Mouse (Mus musculus) T-helper 1 cell (primary cell): ENCODE measurements at regions not wholly inside any gene's neighbourhood (a gene's known extent, or its start where the extent isn't known, plus 50 kb on each side); places are given as distances from the start of the nearest gene placed in this dataset.

ENCODE experiments used
- in situ Hi-C: fragments of 300-600 bp; cut with MboI, MseI; formaldehyde crosslinking; loops from one replicate; pipeline ENCODE4 v1.15.1; 2025; ENCODE audit warnings: high pct_unique_total_duplicates

DNA sequence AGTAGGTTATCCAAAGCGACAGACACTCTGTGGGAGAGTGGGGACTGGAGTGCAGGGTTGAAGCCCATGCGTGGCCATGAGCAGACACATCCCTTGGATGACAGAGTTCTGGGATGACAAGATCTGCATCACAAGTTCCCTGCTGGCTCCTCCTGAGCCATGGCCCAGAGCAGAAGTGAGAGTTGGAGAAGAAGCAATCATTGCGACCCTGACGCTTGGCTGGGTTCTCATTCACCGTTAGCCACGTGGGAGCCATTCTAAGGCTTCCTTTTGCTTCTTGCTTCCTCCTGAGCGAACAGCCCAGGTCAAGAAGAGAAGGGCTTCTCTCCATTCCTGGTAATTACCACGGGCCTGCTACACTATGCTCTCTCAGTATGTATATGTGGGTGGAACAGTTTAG lies 244.6 kb downstream of the Foxo1 start:
- in situ Hi-C loops = no loop called here

DNA sequence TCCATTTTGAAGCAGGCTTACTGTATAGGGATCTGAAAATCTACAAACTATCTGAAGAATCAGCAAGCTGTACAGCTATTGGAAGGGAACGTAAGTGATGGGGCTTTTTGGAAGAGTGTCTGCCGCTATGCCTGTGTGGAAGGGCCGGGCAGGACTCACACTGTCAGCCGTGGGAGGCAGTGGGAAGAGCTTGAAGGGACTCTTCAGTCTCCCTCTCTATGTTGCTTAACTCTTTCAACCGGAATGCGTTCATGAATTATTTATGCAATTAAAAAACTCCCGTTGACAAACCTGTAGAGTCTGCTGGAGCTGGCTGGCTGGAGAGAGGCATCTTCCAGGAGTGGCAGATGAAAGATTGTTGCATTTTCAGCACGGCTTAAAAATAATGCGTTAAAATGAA lies 243.4 kb downstream of the Foxo1 start:
- in situ Hi-C loops = no loop called here

DNA sequence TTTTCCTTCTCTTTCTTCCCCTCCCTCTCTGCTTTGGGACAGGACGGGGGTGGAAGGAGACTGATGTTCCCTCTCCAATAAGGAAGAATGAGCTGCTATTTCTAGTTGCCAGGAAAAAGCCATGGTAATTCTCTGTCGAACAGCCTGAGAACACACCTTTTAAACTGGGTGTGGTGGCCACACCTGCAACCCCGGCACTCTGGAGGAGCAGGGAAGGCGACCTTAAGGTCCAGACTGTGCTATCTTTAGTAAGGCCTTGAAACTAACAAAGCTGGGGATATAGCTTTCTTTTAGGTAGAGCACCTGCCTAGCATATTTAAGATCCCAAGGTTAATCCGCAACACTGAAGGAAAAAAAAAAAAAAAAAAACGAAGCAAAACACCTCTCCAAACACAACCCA lies 242.7 kb downstream of the Foxo1 start:
- in situ Hi-C loops = no loop called here

DNA sequence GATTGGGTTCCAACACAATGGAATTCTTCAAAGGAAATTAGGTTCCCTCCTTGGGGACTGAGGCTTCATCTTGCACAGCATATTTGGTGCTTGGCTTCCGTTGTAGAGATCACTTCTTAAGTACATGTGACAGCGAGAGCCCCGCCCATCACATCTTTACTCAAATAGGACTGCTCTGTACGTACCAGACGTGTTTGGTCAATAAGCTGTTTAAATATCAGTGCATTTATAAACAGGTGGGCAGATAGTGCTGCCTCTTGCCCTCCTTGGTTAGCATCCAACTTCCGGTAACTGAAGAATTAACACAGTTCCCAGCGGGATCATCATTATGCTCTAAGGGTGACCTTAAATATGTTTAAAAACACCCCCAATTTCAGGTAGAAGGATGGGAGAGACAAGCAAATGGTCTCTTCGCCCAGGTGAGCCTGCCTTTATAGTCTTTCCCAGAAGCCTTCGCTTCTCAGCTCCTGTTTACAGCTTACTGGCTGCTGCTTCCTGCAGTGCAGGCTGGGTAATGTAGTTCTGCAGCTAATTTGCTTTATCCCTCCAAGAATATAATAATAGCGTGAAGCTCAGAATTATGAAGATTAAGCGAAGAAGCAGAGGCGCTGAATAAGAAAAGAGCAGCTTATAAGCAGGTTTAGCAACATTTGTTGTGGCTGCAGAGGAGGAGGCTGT lies 242.1 kb downstream of the Foxo1 start:
- in situ Hi-C loops = no loop called here

DNA sequence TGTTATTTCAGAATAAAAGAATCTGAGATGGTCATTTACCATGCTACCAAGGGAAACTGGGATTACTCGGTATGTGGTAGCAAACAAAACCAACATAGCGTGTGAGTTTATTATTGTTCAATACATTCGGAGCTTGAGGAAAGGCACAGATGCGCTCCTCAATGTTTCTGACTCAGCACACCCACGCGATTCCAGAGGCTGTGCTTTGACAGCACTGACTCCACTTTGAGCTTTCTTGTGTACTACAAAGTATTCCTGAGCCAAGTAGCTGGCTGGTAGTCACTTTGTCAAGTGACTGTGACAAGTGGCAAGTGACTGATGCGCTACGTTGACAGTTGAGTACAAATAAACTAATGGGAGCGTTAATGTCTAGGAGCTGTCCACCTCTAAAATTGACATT lies 235.8 kb downstream of the Foxo1 start:
- in situ Hi-C loops = no loop called here

DNA sequence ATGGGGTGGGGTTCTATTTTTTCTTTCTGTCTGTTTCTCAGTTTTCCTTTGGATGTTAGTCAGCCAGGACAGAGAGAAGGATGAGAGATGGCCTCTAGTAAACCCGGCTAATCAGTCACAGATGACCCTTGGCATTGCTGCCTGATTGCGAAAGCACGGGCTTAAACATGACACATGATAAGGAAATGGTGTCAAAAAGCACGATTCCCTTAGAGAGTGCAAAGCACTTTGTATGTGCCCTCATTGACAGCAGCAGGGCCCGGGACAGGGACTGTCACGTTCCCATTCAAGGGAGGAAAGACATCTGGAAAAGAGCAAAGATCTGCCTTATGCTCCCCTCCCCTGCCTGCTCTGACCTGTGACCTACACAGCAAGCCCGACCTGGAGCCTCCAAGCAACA lies 234.1 kb downstream of the Foxo1 start:
- in situ Hi-C loops = no loop called here

DNA sequence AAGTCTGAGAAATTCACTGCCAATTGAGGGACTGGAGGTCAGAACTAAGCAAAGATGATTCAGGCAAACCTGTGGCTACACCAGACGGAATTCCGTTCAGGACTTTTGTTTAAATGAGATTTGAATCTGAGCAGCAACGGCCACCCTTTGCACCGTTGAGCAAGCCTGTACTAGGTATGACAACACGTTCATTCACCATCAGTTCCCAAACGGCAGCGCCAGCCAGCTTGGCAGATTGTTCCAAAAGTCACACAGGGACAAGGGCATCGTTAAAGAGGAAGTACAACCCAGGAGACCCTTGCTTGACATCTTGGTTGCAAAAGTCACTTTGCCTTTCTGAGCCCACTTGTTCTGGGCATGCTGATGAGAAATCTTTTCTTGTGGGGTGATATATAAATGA lies 233.5 kb downstream of the Foxo1 start:
- in situ Hi-C loops = no loop called here

DNA sequence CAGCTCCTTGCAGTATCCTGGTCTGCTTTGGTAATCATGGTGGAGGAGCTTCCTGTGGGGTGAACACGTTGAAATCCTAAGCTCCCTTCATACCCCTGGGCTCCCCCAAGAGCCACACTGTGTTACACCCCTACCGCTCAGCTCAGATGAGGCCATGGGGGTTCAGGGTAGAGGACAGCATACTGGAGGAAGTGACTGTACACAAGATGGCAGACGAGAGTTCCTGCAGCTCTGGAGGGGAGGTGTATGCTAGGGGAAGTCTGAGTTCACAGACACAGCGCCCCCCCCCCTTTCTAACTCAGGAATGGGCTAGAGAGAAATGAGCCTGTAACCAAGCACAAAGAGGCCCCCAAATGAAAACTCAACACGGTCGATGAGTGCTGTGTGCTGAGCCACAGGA lies 231.9 kb downstream of the Foxo1 start:
- in situ Hi-C loops = no loop called here

DNA sequence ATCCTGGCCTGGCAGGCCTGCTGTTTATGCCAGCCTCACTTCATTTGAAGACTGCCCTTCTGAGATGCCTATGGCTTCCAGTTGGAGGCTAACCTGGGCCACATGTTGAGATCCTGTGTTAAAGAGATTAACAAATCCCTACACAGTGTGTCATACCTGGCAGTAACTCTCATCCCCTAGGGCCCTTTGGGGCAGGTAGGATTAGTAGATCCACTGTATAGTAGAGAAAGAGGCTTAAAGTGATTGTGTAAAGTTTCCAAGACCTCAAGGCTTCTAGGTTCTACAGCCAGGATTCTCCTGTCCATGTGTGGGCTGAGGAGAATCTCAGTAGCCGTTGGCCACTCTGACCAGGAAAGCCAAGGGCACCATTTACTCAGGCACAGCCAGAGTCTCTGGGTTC lies 231.4 kb downstream of the Foxo1 start:
- in situ Hi-C loops = no loop called here

DNA sequence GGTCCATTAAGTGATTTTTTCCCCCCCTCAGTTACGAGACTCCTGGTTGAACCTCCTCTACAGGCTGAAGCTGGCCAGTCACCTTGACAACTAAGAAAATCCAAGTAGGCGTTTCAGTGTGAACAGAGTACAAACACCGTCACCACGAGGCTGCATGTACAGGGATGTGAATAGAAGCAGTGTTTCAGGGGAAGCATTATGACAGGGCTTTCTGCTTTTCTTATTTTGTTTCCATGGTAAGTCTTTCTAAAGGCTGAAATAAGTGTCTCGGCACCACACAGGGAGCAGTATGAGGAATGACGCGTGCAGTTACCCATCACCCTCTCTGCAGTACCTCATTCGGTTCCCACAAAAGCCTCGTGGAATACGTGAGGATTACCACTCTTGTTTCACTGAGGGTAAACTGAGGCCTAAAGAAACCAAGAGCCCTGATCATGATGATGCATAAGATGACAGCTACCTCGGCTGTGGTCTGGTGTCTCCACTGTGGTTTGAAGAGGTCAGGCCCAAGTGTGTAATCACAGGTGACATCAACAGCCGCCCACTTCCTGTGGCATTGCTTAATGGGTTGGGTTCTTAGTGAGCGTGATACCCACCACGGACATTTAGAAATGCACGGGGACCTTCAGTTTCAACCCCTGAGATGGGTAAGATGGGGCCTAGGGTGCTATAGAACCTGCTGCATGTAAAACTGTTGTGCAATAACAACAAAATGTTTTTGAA lies 230.5 kb downstream of the Foxo1 start:
- in situ Hi-C loops = no loop called here

DNA sequence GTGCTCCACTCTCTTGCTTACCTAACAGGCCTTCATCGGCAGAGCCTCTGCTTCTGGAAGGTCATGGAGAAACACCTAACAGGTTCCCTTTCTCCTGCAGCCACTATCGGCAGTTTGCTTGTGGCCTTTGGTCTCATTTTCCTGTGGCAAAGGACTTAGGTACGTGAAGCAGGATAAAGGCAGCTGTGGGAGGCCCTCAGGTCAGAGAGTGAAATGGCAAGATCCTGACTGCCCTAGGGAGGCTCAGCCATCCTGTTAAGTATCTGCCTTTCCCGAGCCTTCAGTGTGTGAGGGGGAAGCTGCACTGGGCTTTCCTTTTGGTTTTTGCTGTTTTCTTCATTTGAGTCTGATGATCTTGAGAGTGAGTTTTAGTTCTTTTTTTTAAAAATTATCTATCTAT lies 228.8 kb downstream of the Foxo1 start:
- in situ Hi-C loops = no loop called here

DNA sequence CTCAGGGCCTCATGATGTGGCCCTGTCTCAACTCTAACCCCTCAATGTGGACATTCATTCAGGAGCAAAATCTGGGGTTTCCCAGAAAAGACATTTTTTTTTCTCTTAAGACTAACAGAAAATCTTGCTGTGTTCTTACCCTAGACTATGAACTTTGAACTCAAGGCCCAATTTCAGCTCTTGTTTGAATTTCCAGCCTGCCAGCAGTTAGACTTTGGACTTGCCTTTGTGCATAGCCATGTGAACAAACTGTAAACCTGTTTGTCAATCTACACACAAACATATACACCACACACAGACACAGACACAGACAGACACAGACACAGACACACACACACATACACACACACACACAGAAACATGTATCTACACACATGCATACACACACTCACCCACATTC lies 227.3 kb downstream of the Foxo1 start:
- in situ Hi-C loops = no loop called here

DNA sequence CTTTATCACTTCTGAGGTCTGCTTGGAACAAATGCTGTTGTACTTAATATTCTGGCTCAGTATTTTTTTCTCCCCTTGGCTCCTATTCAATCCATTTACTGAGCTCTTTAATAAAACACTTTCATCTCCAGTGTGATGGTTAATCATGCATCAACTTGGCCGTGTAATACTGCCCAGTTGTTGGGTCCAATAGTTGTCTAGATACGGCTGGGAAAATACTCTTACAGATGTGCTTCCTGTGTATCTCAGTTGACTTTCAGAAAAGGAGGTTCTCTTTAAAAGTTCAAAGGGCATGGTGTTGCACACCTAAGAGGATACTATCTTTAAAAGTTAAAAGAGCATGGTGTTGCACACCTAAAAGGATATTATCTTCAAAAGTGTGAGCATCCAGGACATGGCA lies 226.8 kb downstream of the Foxo1 start:
- in situ Hi-C loops = no loop called here

DNA sequence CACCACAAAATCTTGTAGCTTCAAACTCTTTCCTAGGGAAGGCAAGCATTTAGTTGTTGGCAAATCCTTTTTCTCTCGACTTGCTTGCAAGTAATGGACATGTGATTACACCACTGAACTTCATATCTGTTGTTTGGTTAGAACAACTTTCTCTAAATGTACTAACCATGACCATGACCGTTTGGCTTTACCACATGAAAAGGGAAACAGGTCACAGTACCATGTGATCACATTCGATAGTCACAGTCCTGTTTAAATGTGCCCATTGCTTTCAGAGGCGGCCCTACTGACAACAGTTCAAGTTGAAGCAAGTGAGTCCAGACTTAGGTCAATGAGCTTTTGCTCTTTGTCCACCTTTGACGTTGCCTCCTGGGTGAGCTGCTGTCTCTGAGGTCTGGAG lies 211.1 kb downstream of the Foxo1 start:
- in situ Hi-C loops = loop anchor here (10.0 kb wide), 1 partner anchor 214 kb away; the partner anchor contains the start of gene Foxo1

DNA sequence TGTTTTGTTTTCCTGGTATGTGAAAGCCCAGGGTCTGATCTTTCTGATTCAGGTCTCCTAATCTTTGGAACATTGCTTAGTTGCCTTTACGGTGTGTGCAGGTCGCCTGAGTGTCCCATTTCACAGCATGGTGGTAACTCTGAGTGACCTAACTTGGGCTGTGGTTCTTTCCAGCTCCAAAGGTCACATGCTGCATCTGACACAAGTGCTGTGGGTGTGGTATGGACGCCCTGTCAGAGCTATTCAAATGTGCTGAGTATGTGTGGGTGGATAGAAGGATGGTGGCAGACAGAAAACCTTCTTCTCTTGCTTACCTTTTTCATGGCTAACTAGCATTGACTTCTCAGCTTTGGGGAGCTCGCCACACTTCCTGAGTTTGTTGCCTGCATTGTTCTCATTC lies 201.8 kb downstream of the Foxo1 start:
- in situ Hi-C loops = loop anchor here (10.0 kb wide), 1 partner anchor 205 kb away; the partner anchor contains the start of gene Foxo1

DNA sequence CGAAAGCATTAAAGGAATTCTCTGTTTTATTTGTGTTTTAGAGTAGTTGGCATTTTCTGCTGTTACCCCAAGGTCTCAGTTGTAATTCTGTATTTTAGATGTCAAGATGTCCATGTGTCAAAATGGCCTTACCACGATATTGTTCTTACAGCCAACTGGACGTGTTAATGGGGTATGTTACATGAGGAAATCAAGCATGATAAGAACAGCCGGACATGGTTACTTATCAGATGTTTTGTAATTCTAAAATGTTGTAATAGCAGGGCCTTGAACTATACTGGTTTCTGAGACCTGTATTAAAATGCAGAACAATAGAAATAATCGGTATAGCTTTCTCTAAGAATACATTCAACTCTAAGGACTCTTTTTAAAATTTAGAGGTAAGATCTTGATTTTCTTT lies 201.3 kb downstream of the Foxo1 start:
- in situ Hi-C loops = no loop called here

DNA sequence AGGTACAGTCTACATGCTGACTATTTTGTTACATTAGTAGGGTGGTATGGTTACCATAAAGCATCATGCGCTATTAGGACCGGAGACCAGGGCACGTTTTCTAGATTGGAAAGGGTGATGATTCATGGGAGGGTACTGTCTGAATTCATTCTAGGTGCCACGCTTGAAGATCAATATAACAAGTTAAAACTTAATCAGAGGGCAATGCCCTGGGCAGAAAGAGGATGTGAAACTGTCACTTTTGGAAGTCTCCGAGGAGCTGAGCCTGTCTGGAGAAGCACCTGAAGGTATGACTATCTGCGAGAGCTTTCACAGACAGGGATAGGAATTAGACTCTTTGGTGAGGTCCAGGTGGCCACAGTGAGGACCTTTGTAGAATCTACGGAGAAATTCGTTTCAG lies 200.2 kb downstream of the Foxo1 start:
- in situ Hi-C loops = no loop called here

DNA sequence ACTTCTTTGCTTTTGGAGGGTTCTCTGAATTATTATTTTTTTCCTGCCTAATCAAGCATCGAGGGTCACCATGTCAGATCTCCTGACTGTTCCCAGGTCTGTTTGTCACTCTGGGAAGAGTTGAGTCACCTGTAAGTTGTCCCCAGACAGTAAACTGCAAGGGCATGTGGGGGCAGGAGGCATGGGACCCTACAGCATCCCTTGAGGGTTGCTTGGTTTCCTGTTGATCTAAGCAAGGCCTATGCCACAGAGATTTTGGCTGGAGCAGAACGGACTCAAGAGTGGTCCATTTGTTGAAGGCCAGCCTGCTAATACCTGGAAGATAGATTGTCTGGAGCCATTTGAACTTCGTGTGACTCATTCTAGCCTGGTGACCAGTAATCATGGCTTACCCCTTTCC lies 199.7 kb downstream of the Foxo1 start:
- in situ Hi-C loops = no loop called here

DNA sequence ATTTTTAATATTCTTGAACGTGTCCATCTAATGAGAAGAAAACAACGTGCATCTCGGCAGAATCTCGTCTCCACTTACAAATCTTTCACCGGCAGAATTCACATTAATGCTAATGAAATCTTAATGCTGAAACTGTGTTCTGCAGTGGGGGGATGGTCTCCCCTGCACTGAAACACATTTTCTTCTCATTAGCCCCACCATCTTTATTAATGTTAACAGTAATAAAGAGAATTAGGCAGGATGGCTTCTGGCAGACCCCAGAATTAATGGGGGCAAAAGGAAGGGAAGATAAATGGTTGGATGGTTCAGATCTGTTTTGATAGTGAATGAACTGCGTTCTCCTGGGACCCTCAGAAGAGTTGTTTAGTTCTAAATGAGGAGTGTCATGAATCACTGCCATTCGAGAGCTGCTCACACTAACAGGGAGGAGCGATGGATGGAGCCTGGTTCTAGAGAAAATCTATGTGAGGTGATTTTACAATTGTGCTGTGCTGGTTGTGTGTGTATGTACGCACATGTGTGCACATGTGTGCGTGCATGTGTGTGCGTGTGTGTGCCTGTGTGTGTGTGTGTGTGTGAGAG lies 198.9 kb downstream of the Foxo1 start:
- in situ Hi-C loops = no loop called here

DNA sequence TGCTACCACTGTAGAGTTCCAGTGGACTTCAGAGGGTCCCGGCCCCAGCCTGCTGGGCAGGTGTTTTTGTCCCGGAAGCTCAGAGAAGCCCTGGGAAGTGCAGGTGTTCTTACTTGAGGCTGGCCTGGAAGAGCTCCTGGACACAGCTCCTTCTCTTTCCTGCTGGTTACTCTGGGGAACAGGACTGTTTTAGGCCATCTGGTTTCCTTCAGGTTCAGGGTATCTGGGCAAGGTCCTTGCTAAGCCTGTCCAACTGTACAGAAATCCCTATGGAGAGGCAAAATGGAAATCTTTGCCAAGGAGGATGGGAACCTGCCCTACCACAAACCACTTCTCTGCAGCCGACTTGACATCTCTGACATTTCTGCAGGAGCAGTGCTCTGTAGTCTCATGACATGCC lies 198.4 kb downstream of the Foxo1 start:
- in situ Hi-C loops = no loop called here

DNA sequence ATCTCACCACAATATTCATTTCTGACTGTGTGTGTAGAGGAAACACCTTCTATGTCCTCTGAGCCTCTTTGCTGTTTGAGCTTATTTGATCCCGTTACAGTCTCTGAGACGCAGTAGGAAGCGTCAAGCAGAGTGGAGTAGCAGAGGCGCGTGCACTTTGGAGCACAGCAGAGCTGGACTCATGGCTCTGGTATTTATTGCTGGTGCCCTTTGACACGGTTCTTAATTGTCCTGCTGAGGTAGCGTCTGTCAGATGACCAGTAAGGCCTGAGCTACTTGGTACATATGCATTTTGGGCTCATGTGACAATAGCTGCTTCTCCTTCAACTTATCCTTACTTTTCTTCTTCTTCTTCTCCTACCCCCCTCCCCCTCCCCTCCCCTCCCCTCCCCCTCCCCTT lies 195.8 kb downstream of the Foxo1 start:
- in situ Hi-C loops = no loop called here

DNA sequence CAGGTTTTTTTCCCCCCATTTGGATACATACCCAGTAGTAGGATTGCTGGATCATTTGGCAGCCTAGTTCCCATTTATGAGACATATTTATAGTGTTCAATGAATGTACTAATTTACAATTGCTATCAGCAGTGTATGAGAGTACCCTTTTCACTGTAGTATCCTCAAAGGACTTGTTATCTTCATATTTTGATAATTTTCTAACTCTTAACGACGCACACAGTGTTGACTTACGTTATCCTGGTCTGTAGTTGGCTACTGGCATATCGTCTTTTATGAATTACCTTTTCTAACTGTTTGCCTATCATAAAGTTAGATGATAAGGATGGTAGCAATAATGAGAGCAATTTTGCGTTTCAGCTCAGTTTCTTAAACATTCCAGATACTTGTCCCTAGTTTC lies 186.8 kb downstream of the Foxo1 start:
- in situ Hi-C loops = no loop called here

DNA sequence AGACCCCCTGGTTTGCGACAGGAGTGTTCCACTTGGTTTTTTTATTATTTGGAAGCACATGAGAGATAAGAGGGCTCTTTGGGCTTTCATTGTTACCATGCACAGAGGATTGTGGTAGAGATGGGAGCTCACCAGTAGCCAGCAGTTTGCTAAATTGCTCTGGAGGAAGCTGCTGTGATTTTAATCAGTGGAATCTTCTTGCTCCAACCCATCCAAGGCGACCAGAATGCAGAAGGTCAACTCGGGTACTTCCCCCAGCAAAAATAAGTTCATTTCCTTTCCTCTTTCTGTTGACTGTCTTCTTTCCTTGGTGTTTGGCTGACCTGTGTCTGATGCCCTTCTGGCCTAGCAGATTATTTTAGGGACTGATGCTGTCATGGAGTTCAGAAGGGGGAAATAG lies 184.9 kb downstream of the Foxo1 start:
- in situ Hi-C loops = no loop called here
